Mouse (Mus musculus): Measurements from ENCODE around the gene Glce. TPM values are rescaled to one million over a fixed set of nuclear protein-coding genes. Genes with fewer than 3 reads are reported as not detected.

Glce gene
- total and polyA plus RNA-seq, 2 experiments from 2014 or later = 6.1 to 8.8 TPM

DNA sequence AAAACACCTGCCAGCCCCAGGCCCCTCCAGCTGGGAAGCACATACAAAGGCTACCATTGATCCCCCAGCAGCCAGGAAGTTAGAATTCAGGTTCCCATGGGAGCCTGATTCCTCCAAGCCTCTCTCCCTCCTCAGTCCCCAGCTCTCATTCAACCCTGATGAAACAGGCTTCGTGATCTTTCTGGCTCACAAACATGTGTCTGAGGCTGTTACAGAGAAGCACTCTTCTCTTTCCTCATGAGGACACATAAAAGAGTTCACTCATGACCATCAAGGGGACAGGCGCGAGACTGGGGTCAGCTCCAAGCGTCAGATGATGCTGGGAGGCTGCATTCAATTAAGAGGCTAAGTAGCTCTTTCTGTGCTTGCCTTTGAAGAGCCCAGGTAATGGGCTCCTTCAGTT, 40.4 kb upstream of the Glce start:
- 52% methylated on average over 4 of the region's 4 CpGs for WGBS
- Histone ChIP-seq H3K36me3 (replicated peaks; ENCODE audit: control insufficient read depth, insufficient read depth, low read length) (no peaks in the 10 kb centered on the region), H3K9me3 (replicated peaks; ENCODE audit: control insufficient read depth, low read length) (no peaks in the 10 kb centered on the region), H3K27ac (ENCODE audit: low read depth) (no peak overlapping the region), H3K4me3 (ENCODE audit: low read depth, low read length) (no peak overlapping the region), H3K4me2 (ENCODE audit: low read depth, low read length) (no peak overlapping the region), H3K27me3 (ENCODE audit: control insufficient read depth, insufficient read depth, low read length) (no peaks in the 10 kb centered on the region), H3K4me1 (ENCODE audit: control insufficient read depth, insufficient read depth) (no peaks in the 10 kb centered on the region), H3K9ac (replicated peaks; ENCODE audit: low read depth, low read length) (no peak overlapping the region)
- TF ChIP-seq CTCF (IDR thresholded peaks at IDR 0.05; ENCODE audit: low read depth) (no peak), EP300 (IDR thresholded peaks at IDR 0.05; ENCODE audit: low read depth) (no peak)
- no peak for ATAC-seq (ENCODE audit: insufficient read depth, low read depth)
- no peak for DNase-seq (ENCODE audit: low spot score)

DNA sequence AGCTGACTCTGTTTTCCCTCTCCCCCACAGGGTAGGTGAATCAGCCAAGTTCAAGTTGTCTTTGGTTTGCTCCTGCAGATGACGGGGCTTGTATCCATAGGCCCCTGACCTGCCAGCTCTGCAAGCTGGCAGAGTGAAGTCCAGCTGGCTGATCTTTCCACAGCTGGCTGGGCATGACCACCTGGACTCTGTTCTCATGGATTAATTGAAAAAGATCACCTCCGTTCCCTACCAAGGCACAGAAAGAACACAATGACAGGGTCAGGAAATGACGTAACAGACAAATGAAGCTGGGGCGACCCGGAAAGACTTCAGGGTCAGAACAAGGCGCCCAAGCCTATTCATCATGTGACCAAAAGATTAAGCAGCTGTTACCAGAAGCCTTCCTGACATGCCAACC, 38.3 kb upstream of the Glce start:
- no peak for ATAC-seq (ENCODE audit: insufficient read depth, low read depth)
- DNase-seq (ENCODE audit: low spot score) = no peak
- Histone ChIP-seq H3K9me3 (replicated peaks; ENCODE audit: control insufficient read depth, low read length) (no peaks in the 10 kb centered on the region), H3K27me3 (ENCODE audit: control insufficient read depth, insufficient read depth, low read length) (no peaks in the 10 kb centered on the region), H3K4me3 (ENCODE audit: low read depth, low read length) (no peak overlapping the region), H3K4me1 (ENCODE audit: control insufficient read depth, insufficient read depth) (no peaks in the 10 kb centered on the region), H3K9ac (replicated peaks; ENCODE audit: low read depth, low read length) (no peak overlapping the region), H3K27ac (ENCODE audit: low read depth) (no peak overlapping the region), H3K4me2 (ENCODE audit: low read depth, low read length) (no peak overlapping the region), H3K36me3 (replicated peaks; ENCODE audit: control insufficient read depth, insufficient read depth, low read length) (no peaks in the 10 kb centered on the region)
- 54% methylated on average over 6 of the region's 6 CpGs for WGBS
- TF ChIP-seq EP300 (IDR thresholded peaks at IDR 0.05; ENCODE audit: low read depth) = no peak

DNA sequence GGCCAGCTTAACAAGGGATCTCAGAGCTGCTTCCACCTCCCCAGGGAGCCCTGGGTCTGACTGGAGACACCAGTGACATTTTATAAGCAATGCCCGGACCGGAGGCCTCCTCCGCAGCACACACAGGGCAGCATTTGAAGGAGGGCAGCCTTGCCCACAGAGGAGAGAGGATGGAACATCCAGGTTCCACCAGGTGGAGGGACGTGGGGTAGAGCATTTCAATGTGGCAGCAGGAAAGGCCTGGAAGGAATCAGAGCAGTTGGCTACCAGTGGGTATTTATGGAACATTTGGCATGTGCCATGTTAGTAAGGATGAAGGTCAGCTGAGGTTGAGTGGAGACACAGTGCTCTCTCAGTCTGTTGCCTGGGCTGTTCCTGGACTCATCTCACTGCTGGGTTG, 36.3 kb upstream of the Glce start:
- H3K4me1 ChIP-seq (ENCODE audit: control insufficient read depth, insufficient read depth) = no peaks in the 10 kb centered on the region
- ATAC-seq (ENCODE audit: insufficient read depth, low read depth) (no peak), DNase-seq (ENCODE audit: low spot score) (no peak)
- H3K4me2 ChIP-seq (ENCODE audit: low read depth, low read length) = no peak overlapping the region
- no peak overlapping the region for H3K9ac ChIP-seq (replicated peaks; ENCODE audit: low read depth, low read length)
- H3K4me3 ChIP-seq (ENCODE audit: low read depth, low read length) = no peak overlapping the region
- H3K27me3 ChIP-seq (ENCODE audit: control insufficient read depth, insufficient read depth, low read length) = no peaks in the 10 kb centered on the region
- H3K27ac ChIP-seq (ENCODE audit: low read depth) = no peak overlapping the region
- 86% methylated on average over 4 of the region's 4 CpGs for WGBS
- no peak for TF ChIP-seq CTCF (IDR thresholded peaks at IDR 0.05; ENCODE audit: low read depth)
- TF ChIP-seq EP300 (IDR thresholded peaks at IDR 0.05; ENCODE audit: low read depth) = no peak
- no peaks in the 10 kb centered on the region for H3K9me3 ChIP-seq (replicated peaks; ENCODE audit: control insufficient read depth, low read length)
- H3K36me3 ChIP-seq (replicated peaks; ENCODE audit: control insufficient read depth, insufficient read depth, low read length) = no peaks in the 10 kb centered on the region

DNA sequence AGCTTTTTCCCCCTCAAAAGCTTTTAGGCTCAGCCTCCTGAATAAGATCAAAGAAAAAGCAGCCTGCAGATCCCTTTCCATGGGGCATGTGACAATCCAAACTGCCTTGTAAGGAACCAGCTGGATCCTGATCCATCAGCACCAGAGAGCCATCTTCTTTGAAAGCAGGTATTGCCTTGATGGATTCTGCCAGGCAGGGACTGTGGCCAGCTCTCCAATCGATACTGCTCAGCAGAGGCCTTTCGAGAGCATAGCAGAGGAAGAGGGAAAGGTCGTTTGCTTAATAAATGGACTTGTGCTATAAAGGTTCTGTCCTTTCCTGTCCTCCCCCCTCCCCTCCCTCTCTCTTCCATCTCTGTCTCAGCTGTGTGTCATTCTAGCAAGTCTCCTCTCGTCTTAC, 33.4 kb upstream of the Glce start:
- Histone ChIP-seq H3K4me2 (ENCODE audit: low read depth, low read length) (no peak overlapping the region), H3K9me3 (replicated peaks; ENCODE audit: control insufficient read depth, low read length) (no peaks in the 10 kb centered on the region)
- ATAC-seq (ENCODE audit: insufficient read depth, low read depth) = no peak

DNA sequence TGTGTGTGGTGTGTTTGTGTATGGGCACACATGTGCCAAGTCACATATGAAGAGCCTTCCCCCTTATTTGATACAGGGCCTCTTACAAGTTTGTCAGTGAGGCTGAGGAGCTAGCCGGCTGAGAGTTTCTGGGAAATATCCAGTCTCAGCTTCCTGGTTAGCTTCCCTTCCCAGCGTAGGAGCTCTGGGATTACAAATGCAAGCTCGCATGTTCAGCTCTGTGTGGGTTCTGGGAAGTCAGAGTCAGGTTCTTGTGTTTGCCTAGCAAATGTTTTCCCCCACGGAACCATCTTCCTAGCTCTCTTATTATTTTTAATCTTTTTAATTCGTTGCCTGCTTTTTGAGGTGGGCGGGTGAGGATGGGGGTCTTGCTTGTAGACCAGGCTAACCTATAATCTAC, 32.9 kb upstream of the Glce start:
- H3K9ac ChIP-seq (replicated peaks; ENCODE audit: low read depth, low read length) = no peak overlapping the region
- ATAC-seq (ENCODE audit: insufficient read depth, low read depth) = no peak
- no peak overlapping the region for H3K4me3 ChIP-seq (ENCODE audit: low read depth, low read length)
- H3K27me3 ChIP-seq (ENCODE audit: control insufficient read depth, insufficient read depth, low read length) = no peaks in the 10 kb centered on the region
- H3K27ac ChIP-seq (ENCODE audit: low read depth) = no peak overlapping the region
- no peak for DNase-seq (ENCODE audit: low spot score)
- no peaks in the 10 kb centered on the region for H3K4me1 ChIP-seq (ENCODE audit: control insufficient read depth, insufficient read depth)
- 75% methylated on average over 6 of the region's 6 CpGs for WGBS
- no peaks in the 10 kb centered on the region for H3K9me3 ChIP-seq (replicated peaks; ENCODE audit: control insufficient read depth, low read length)
- H3K4me2 ChIP-seq (ENCODE audit: low read depth, low read length) = no peak overlapping the region
- no peaks in the 10 kb centered on the region for H3K36me3 ChIP-seq (replicated peaks; ENCODE audit: control insufficient read depth, insufficient read depth, low read length)
- TF ChIP-seq EP300 (IDR thresholded peaks at IDR 0.05; ENCODE audit: low read depth) (no peak), CTCF (IDR thresholded peaks at IDR 0.05; ENCODE audit: low read depth) (no peak)

More for the DNA sequence above, 33.4 kb upstream of the Glce start:
- no peaks in the 10 kb centered on the region for H3K4me1 ChIP-seq (ENCODE audit: control insufficient read depth, insufficient read depth)
- H3K27me3 ChIP-seq (ENCODE audit: control insufficient read depth, insufficient read depth, low read length) = no peaks in the 10 kb centered on the region
- no peak overlapping the region for H3K9ac ChIP-seq (replicated peaks; ENCODE audit: low read depth, low read length)
- H3K4me3 ChIP-seq (ENCODE audit: low read depth, low read length) = no peak overlapping the region
- TF ChIP-seq EP300 (IDR thresholded peaks at IDR 0.05; ENCODE audit: low read depth) = no peak
- no peak for TF ChIP-seq CTCF (IDR thresholded peaks at IDR 0.05; ENCODE audit: low read depth)
- H3K36me3 ChIP-seq (replicated peaks; ENCODE audit: control insufficient read depth, insufficient read depth, low read length) = no peaks in the 10 kb centered on the region
- no peak overlapping the region for H3K27ac ChIP-seq (ENCODE audit: low read depth)
- no peak for DNase-seq (ENCODE audit: low spot score)
- WGBS = 60% methylated on average over 4 of the region's 4 CpGs

DNA sequence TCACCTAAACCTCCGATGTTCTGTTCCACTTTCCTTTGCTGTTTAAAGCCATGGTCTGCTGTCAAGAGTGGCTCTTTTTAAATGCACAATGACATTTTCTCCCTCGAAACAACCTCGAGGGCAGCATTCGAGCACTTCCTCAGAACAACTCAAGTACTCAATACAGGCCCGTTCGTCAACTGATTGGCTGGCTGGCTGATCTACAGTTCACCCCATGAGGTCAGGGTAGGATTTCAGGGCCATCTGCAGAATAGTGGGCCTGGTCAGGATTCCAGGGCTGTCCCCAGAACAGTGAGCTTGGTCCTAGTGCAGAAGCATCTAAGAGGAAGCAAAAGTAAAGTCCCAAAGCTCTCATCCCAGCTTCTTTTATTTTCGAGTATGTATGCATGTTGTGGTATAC, 32.5 kb upstream of the Glce start:
- Histone ChIP-seq H3K4me1 (ENCODE audit: control insufficient read depth, insufficient read depth) (no peaks in the 10 kb centered on the region), H3K27me3 (ENCODE audit: control insufficient read depth, insufficient read depth, low read length) (no peaks in the 10 kb centered on the region), H3K27ac (ENCODE audit: low read depth) (no peak overlapping the region), H3K9me3 (replicated peaks; ENCODE audit: control insufficient read depth, low read length) (no peaks in the 10 kb centered on the region), H3K36me3 (replicated peaks; ENCODE audit: control insufficient read depth, insufficient read depth, low read length) (no peaks in the 10 kb centered on the region), H3K9ac (replicated peaks; ENCODE audit: low read depth, low read length) (no peak overlapping the region), H3K4me2 (ENCODE audit: low read depth, low read length) (no peak overlapping the region), H3K4me3 (ENCODE audit: low read depth, low read length) (no peak overlapping the region)
- ATAC-seq (ENCODE audit: insufficient read depth, low read depth) (no peak), DNase-seq (ENCODE audit: low spot score) (no peak)
- no peak for TF ChIP-seq CTCF (IDR thresholded peaks at IDR 0.05; ENCODE audit: low read depth)
- TF ChIP-seq EP300 (IDR thresholded peaks at IDR 0.05; ENCODE audit: low read depth) = no peak
- WGBS = 79% methylated on average over 7 of the region's 7 CpGs

Measured in heart, postnatal 0 days (tissue).